Comparison of ENCODE assay signal across 8 mouse cellular contexts in genomic region chr1:171330216-171330560, GRCm38 (mm10). TPM values are rescaled to one million over a fixed set of nuclear protein-coding genes. Genes with fewer than 3 reads are reported as not detected.
DNase-seq lines count a peak whose midpoint lies in the region; ATAC-seq and TF ChIP-seq lines count a peak whose summit lies in the region.

No protein-coding gene starts in this region.

- no peaks in the 10 kb centered on the region for H3K27me3 ChIP-seq in erythroblast, embryonic 14.5 days (ENCODE audit: control insufficient read depth)
- H3K27me3 ChIP-seq in E14TG2a.4 (ENCODE audit: insufficient read depth, low read length): no peaks in the 10 kb centered on the region
- no peaks in the 10 kb centered on the region for H3K27me3 ChIP-seq in forebrain, embryonic 15.5 days
- no peaks in the 10 kb centered on the region for H3K27me3 ChIP-seq in liver, embryonic 13.5 days

- H3K9me3 ChIP-seq in erythroblast, embryonic 14.5 days (ENCODE audit: control insufficient read depth, low read length): no peaks in the 10 kb centered on the region
- H3K9me3 ChIP-seq in E14TG2a.4 (ENCODE audit: low read length): no peaks in the 10 kb centered on the region
- no peaks in the 10 kb centered on the region for H3K9me3 ChIP-seq in forebrain, embryonic 15.5 days
- no peaks in the 10 kb centered on the region for H3K9me3 ChIP-seq in liver, embryonic 13.5 days (replicated peaks)

- H3K9ac ChIP-seq in forebrain, embryonic 15.5 days (replicated peaks): peak overlapping the region; percentile 97
- peak overlapping the region; percentile 95 for H3K9ac ChIP-seq in liver, embryonic 13.5 days

- peak overlapping the region; percentile 99 for H3K27ac ChIP-seq in forebrain, embryonic 15.5 days (replicated peaks)
- peak overlapping the region; percentile 95 for H3K27ac ChIP-seq in liver, embryonic 13.5 days

- WGBS in forebrain, embryonic 15.5 days: 0% methylated on average over 4 of the region's 4 CpGs
- WGBS in liver, embryonic 13.5 days (ENCODE audit: insufficient replicate concordance): 2% methylated on average over 4 of the region's 4 CpGs

- no peak for ATAC-seq in erythroblast, adult 5-6 weeks (replicated peaks; ENCODE audit: low FRiP score, poor library complexity, severe bottlenecking)
- no peak for ATAC-seq in forebrain, embryonic 15.5 days (replicated peaks)
- no peak for ATAC-seq in liver, embryonic 13.5 days (ENCODE audit: low read depth)
- ATAC-seq in cerebellum, adult (ENCODE audit: insufficient number of reproducible peaks, low FRiP score, low TSS enrichment): no peak
- ATAC-seq in activated CD4-positive, CD25-positive, alpha-beta regulatory T cell, adult 4 months: no peak

- H3K4me3 ChIP-seq in erythroblast, embryonic 14.5 days (replicated peaks): peak overlapping the region; percentile 99
- peak overlapping the region; percentile 87 for H3K4me3 ChIP-seq in E14TG2a.4 (replicated peaks; ENCODE audit: low read length)
- peak overlapping the region; percentile 95 for H3K4me3 ChIP-seq in forebrain, embryonic 15.5 days
- peak overlapping the region; percentile 92 for H3K4me3 ChIP-seq in liver, embryonic 13.5 days (replicated peaks)

- H3K4me1 ChIP-seq in erythroblast, embryonic 14.5 days (ENCODE audit: control insufficient read depth): peaks cover 52% of the 10 kb centered on the region
- H3K4me1 ChIP-seq in E14TG2a.4 (replicated peaks; ENCODE audit: low read depth, low read length): peaks cover 73% of the 10 kb centered on the region
- H3K4me1 ChIP-seq in forebrain, embryonic 15.5 days: peaks cover 56% of the 10 kb centered on the region
- peaks cover 56% of the 10 kb centered on the region for H3K4me1 ChIP-seq in liver, embryonic 13.5 days (replicated peaks)

- peaks cover 39% of the 10 kb centered on the region for H3K36me3 ChIP-seq in erythroblast, embryonic 14.5 days (ENCODE audit: control insufficient read depth)
- H3K36me3 ChIP-seq in E14TG2a.4 (ENCODE audit: insufficient read depth, low read length): peaks cover 47% of the 10 kb centered on the region
- peaks cover 5% of the 10 kb centered on the region; the same call in 1 of the 2 replicates for H3K36me3 ChIP-seq in forebrain, embryonic 15.5 days
- H3K36me3 ChIP-seq in liver, embryonic 13.5 days: peaks cover 25% of the 10 kb centered on the region; the same call in 1 of the 2 replicates

- no peak for TF ChIP-seq CTCF in E14TG2a.4 (conservative IDR thresholded peaks at IDR 0.05; ENCODE audit: low read length)

- no peak for DNase-seq in liver, embryonic 13.5 days
- no peak for DNase-seq in T-cell, adult 2 months (ENCODE audit: low spot score)

- peak overlapping the region; percentile 82 for H3K4me2 ChIP-seq in forebrain, embryonic 15.5 days (replicated peaks)
- peak overlapping the region; percentile 87 for H3K4me2 ChIP-seq in liver, embryonic 13.5 days

RNA-seq across cellular contexts. Expression of gene Dedd, which starts 1.2 kb away (rescaled TPM):
- polyA plus RNA-seq in erythroblast, embryonic 14.5 days (2012): 1.6 and 1.7 TPM in 2 replicates
- total RNA-seq in erythroblast, adult 5-6 weeks (2015; ENCODE audit: low replicate concordance): 3.8 and 4.8 TPM in 2 replicates
- total RNA-seq in erythroblast, adult 5-6 weeks (2017; ENCODE audit: low replicate concordance): 4.3 and 6.7 TPM in 2 replicates
- polyA plus RNA-seq in forebrain, embryonic 15.5 days (2015; fragmentation: Nextera tagmentation; extraction: Ambion mirVana): 56.6 and 57.3 TPM in 2 replicates
- polyA plus RNA-seq in liver, embryonic 13.5 days (2015; fragmentation: Nextera tagmentation; extraction: Ambion mirVana): 20.3 and 22.7 TPM in 2 replicates
- 10 to 100 TPM; 33.7 to 35.2 TPM for polyA plus RNA-seq in activated CD4-positive, CD25-positive, alpha-beta regulatory T cell, adult 4 months (2017; shearing (Covaris generic))

RNA-seq across cellular contexts. Expression of gene Nit1, which starts 15.3 kb away (rescaled TPM):
- 0.98 TPM in 2 replicates for polyA plus RNA-seq in erythroblast, embryonic 14.5 days (2012)
- total RNA-seq in erythroblast, adult 5-6 weeks (2015; ENCODE audit: low replicate concordance): 6.7 and 7.3 TPM in 2 replicates
- total RNA-seq in erythroblast, adult 5-6 weeks (2017; ENCODE audit: low replicate concordance): 11.0 and 13.8 TPM in 2 replicates
- polyA plus RNA-seq in forebrain, embryonic 15.5 days (2015; fragmentation: Nextera tagmentation; extraction: Ambion mirVana): 57.8 and 62.0 TPM in 2 replicates
- 24.1 and 29.1 TPM in 2 replicates for polyA plus RNA-seq in liver, embryonic 13.5 days (2015; fragmentation: Nextera tagmentation; extraction: Ambion mirVana)
- polyA plus RNA-seq in activated CD4-positive, CD25-positive, alpha-beta regulatory T cell, adult 4 months (2017; shearing (Covaris generic)): 10 to 100 TPM; 26.3 to 29.7 TPM

RNA-seq across cellular contexts. Expression of gene Pfdn2, which starts 15.3 kb away (rescaled TPM):
- polyA plus RNA-seq in erythroblast, embryonic 14.5 days (2012): 1.4 and 2.0 TPM in 2 replicates
- 5.4 and 7.1 TPM in 2 replicates for total RNA-seq in erythroblast, adult 5-6 weeks (2015; ENCODE audit: low replicate concordance)
- 1.5 and 15.1 TPM in 2 replicates for total RNA-seq in erythroblast, adult 5-6 weeks (2017; ENCODE audit: low replicate concordance)
- polyA plus RNA-seq in forebrain, embryonic 15.5 days (2015; fragmentation: Nextera tagmentation; extraction: Ambion mirVana): 146 and 149 TPM in 2 replicates
- 60.9 and 66.8 TPM in 2 replicates for polyA plus RNA-seq in liver, embryonic 13.5 days (2015; fragmentation: Nextera tagmentation; extraction: Ambion mirVana)
- 10 to 100 TPM; 34.7 to 60.5 TPM for polyA plus RNA-seq in activated CD4-positive, CD25-positive, alpha-beta regulatory T cell, adult 4 months (2017; shearing (Covaris generic))

RNA-seq across cellular contexts. Expression of gene Klhdc9, which starts 30.4 kb away (rescaled TPM):
- 0.14 TPM in 1 of 2 replicates, not detected in the other for polyA plus RNA-seq in erythroblast, embryonic 14.5 days (2012)
- total RNA-seq in erythroblast, adult 5-6 weeks (2015; ENCODE audit: low replicate concordance): not detected in 2 replicates
- total RNA-seq in erythroblast, adult 5-6 weeks (2017; ENCODE audit: low replicate concordance): not detected in 2 replicates
- 3.8 and 4.0 TPM in 2 replicates for polyA plus RNA-seq in forebrain, embryonic 15.5 days (2015; fragmentation: Nextera tagmentation; extraction: Ambion mirVana)
- 0.13 and 0.18 TPM in 2 replicates for polyA plus RNA-seq in liver, embryonic 13.5 days (2015; fragmentation: Nextera tagmentation; extraction: Ambion mirVana)
- polyA plus RNA-seq in activated CD4-positive, CD25-positive, alpha-beta regulatory T cell, adult 4 months (2017; shearing (Covaris generic)): under 1 TPM in 1 of 2 experiments, not detected in 1; 0.48 TPM

RNA-seq across cellular contexts. Expression of gene Ufc1, which starts 35.4 kb away (rescaled TPM):
- polyA plus RNA-seq in erythroblast, embryonic 14.5 days (2012): 3.9 and 4.8 TPM in 2 replicates
- 23.4 and 28.6 TPM in 2 replicates for total RNA-seq in erythroblast, adult 5-6 weeks (2015; ENCODE audit: low replicate concordance)
- 13.9 and 19.3 TPM in 2 replicates for total RNA-seq in erythroblast, adult 5-6 weeks (2017; ENCODE audit: low replicate concordance)
- 105 and 110 TPM in 2 replicates for polyA plus RNA-seq in forebrain, embryonic 15.5 days (2015; fragmentation: Nextera tagmentation; extraction: Ambion mirVana)
- 53.3 and 57.1 TPM in 2 replicates for polyA plus RNA-seq in liver, embryonic 13.5 days (2015; fragmentation: Nextera tagmentation; extraction: Ambion mirVana)
- polyA plus RNA-seq in activated CD4-positive, CD25-positive, alpha-beta regulatory T cell, adult 4 months (2017; shearing (Covaris generic)): 100 to 1,000 TPM; 100 to 110 TPM

Comparison
In these comparisons a context has a peak if more than half of its experiments do, and no peak if none do; other contexts are left out.
1. RNA of gene Nit1, which starts 15.3 kb away (polyA plus RNA-seq): 57.8 to 62.0 TPM in forebrain, embryonic 15.5 days, 26.3 to 29.7 TPM in activated CD4-positive, CD25-positive, alpha-beta regulatory T cell, adult 4 months and 24.1 to 29.1 TPM in liver, embryonic 13.5 days; 0.98 TPM in erythroblast, embryonic 14.5 days; every median in the first group is over 10 times any median in the second.
2. RNA of gene Pfdn2, which starts 15.3 kb away (polyA plus RNA-seq): 146 to 149 TPM in forebrain, embryonic 15.5 days, 60.9 to 66.8 TPM in liver, embryonic 13.5 days and 34.7 to 60.5 TPM in activated CD4-positive, CD25-positive, alpha-beta regulatory T cell, adult 4 months; 1.4 to 2.0 TPM in erythroblast, embryonic 14.5 days; every median in the first group is over 10 times any median in the second.
3. Peak in every context shown above with its lines, with median percentiles within 50 percentile points of each other: H3K4me3 ChIP-seq.